Mouse (Mus musculus) MEL (cell line): Measurements from ENCODE around the gene Olfr68.

Experiments
- EP300 ChIP-seq, 2 experiments: IDR thresholded peaks; 2 replicates each; pipeline ENCODE4 v1.6.1; 2011; ENCODE audit warnings: improper control_type of control experiment in 2 of 2, low read length in 2 of 2, low read depth in 1 of 2, mild to moderate bottlenecking in 1 of 2
- ETS1 ChIP-seq: IDR thresholded peaks from 2 replicates; pipeline ENCODE4 v1.6.1; 2012; ENCODE audit warnings: low read depth, mild to moderate bottlenecking, inconsistent platforms, low read length, improper control_type of control experiment, moderate library complexity
- GATA1 ChIP-seq: IDR thresholded peaks from 2 replicates; pipeline ENCODE4 v1.6.1; 2011; ENCODE audit warnings: low read depth, low read length, improper control_type of control experiment

- no peak for TF ChIP-seq EP300 (IDR thresholded peaks at IDR 0.05; ENCODE audit: low read depth in 1 of 2, low read length in 2 of 2)
- no peak for TF ChIP-seq ETS1
- no peak for TF ChIP-seq GATA1
Measured at GRCm38 (mm10) chr7:103825536-103826254, 46.2 kb upstream of the Olfr68 start.
